Mouse (Mus musculus) cerebellum, adult 8-10 months (tissue): Measurements from ENCODE around the gene Celf2.

Source experiments
- DNase-seq: peaks from one replicate; pipeline ENCODE4 v3.0.0; 2022

Gene Celf2

GRCm38 (mm10) chr2:6538031-6538430, 971.3 kb downstream of the Celf2 start:
- DNase-seq = no peak

- no peak for DNase-seq
Observed at GRCm38 (mm10) chr2:6537326-6537725, 972.0 kb downstream of the Celf2 start.

GRCm38 (mm10) chr2:6536372-6536771, 973.0 kb downstream of the Celf2 start:
- no peak for DNase-seq

- DNase-seq = no peak
Observed at GRCm38 (mm10) chr2:6532341-6532740, 977.0 kb downstream of the Celf2 start.

- no peak for DNase-seq
Observed at GRCm38 (mm10) chr2:6528076-6528475, 981.3 kb downstream of the Celf2 start.

GRCm38 (mm10) chr2:6526825-6527224, 982.5 kb downstream of the Celf2 start:
- no peak for DNase-seq

- no peak for DNase-seq
Observed at GRCm38 (mm10) chr2:6526311-6526710, 983.1 kb downstream of the Celf2 start.

GRCm38 (mm10) chr2:6523924-6524300, 985.5 kb downstream of the Celf2 start:
- DNase-seq = no peak

- no peak for DNase-seq
Observed at GRCm38 (mm10) chr2:6523261-6523923, 986.0 kb downstream of the Celf2 start.

GRCm38 (mm10) chr2:6522411-6522810, 987.0 kb downstream of the Celf2 start:
- DNase-seq = no peak

- DNase-seq = no peak
Observed at GRCm38 (mm10) chr2:6513176-6513575, 996.2 kb downstream of the Celf2 start.

- DNase-seq = no peak
Observed at GRCm38 (mm10) chr2:6507071-6507470, 1002.3 kb downstream of the Celf2 start.

GRCm38 (mm10) chr2:6505979-6506811, 1003.2 kb downstream of the Celf2 start:
- no peak for DNase-seq

- no peak for DNase-seq
Observed at GRCm38 (mm10) chr2:6505531-6505930, 1003.8 kb downstream of the Celf2 start.

- DNase-seq = no peak
Observed at GRCm38 (mm10) chr2:6498101-6498500, 1011.3 kb downstream of the Celf2 start.

GRCm38 (mm10) chr2:6497636-6498035, 1011.7 kb downstream of the Celf2 start:
- DNase-seq = no peak

GRCm38 (mm10) chr2:6493886-6494285, 1015.5 kb downstream of the Celf2 start:
- no peak for DNase-seq

GRCm38 (mm10) chr2:6490870-6491269, 1018.5 kb downstream of the Celf2 start:
- DNase-seq = no peak

GRCm38 (mm10) chr2:6490076-6490475, 1019.3 kb downstream of the Celf2 start:
- no peak for DNase-seq
